Mouse (Mus musculus) gastrocnemius, postnatal 10 days (tissue): ENCODE measurements around the gene Mybpc1. TPM values are rescaled to one million over a fixed set of nuclear protein-coding genes. Genes with fewer than 3 reads are reported as not detected.
A peak's percentile ranks its signal among the peaks of the same experiment; 100 is the strongest.
"Not testable (repeated sequence)": the region's sequence is repeated elsewhere in the genome, so short reads cannot be mapped to it uniquely, and the experiment has no call there.

ENCODE experiments used
- DNase-seq: peaks from one replicate; pipeline ENCODE4 v3.0.0; 2021; ENCODE audit warnings: mixed read lengths
- total RNA-seq, 2 experiments: library from RNA; stranded (reverse); gene quantifications; 2 replicates each; pipeline ENCODE4 v1.2.3; 2021

The Mybpc1 gene
- total RNA-seq, 2 experiments from 2014 or later: 1,127 to 1,330 TPM

DNA sequence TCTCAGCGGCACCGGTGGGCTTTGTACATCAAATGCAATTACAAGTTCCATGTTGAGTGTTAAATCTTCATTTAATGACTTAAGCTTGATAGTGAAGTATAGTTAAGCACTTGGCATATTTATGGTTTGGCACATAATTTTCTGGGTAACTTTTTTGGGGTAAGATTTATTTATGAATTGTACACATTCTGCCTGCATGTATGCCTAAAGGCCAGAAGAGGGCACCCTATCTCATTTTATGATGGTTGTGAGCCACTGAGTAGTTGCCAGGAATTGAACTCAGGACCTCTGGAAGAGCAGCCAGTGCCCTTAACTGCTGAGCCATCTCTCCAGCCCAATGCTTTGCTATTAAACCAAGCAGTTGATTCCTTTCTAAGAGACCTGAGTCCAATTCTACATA is 52.2 kb downstream of the Mybpc1 start:
- DNase-seq: no peak

GRCm38 (mm10) chr10:88550225-88550624 is 54.7 kb downstream of the Mybpc1 start:
- DNase-seq: no peak

GRCm38 (mm10) chr10:88547635-88548034 is 57.3 kb downstream of the Mybpc1 start:
- DNase-seq: no peak

DNA sequence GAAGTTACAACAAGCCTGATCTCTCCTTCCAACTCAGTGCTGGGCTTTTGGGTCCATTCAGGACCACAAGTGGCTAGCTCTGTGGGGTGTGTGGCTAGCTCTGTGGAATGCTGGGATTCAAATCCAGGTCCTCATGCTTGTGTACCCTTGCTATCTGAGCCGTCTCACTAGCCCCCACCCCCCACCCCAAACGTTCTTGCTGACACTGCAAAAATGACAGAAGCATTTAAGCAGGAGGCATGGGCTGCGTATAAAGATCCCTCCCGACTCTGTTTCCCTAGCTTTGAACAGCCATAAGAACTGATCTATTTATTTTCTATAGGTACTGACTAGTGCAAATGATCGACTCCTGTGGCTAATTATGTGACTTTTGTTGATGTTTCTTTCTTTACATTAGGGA is 74.3 kb downstream of the Mybpc1 start:
- no peak for DNase-seq

DNA sequence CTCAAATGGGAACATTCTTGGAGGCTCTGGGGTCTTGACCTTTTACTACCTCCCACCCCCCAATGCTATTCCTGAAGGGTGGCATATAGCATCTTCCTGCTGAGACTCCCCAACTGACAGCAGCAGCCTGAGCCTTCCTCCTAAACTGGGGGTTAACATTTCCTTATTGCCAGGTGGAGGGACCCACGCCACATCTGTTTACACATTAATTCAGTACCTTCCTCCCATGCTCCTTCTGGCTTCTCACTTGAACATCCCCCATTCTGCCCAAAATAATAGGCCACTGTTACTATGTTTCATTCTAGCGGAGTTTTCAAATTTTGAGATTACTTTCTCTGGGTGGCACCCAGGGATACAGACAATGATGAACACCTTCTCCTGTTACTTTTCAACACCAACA is 80.9 kb downstream of the Mybpc1 start:
- no peak for DNase-seq

DNA sequence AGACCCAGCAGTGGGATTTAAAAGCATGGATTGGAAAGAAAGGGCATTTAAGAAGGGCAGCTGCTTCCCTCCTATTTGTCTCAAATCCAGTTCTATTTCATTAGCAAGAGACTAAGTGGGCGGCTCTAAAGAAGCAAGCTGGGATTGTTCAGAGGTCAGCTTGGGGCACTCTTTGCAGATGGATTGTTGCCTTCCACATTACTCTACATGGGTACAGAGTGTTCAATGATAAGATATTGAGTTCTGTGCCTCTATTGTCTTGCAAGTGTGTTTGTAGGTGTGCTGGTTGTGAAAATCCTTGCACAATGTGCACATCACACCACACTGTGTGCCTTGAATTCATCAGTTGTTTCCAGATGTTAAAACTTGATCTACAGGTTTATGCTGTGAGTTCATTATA is 81.7 kb downstream of the Mybpc1 start:
- no peak for DNase-seq

- DNase-seq: no peak
Measured at GRCm38 (mm10) chr10:88522795-88523194, 82.2 kb downstream of the Mybpc1 start.

- not testable (repeated sequence) for DNase-seq
Measured at GRCm38 (mm10) chr10:88515049-88515448, 89.9 kb downstream of the Mybpc1 start.

GRCm38 (mm10) chr10:88514495-88514894 is 90.5 kb downstream of the Mybpc1 start:
- peak; percentile 75 for DNase-seq

- no peak for DNase-seq
Measured at GRCm38 (mm10) chr10:88513574-88514135, 91.3 kb downstream of the Mybpc1 start.

DNA sequence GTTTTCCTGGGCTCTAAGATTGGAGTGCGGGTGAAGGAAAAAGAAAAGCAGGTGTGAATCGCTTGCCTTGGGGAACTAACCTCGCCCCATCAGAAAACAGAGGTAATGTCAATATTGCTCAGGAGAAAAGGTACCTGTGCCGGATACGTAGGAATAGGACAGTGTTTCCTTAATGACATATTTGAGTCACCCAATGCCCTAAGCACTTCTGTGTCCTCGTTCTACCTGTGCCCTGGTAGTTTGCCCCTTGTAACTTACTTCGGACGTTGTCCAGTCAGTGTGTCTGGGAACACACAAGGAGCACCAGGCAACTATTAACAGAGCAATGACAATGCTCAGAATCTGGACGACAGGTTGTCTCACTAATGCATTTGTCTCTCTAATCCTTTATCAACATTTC is 93.6 kb downstream of the Mybpc1 start:
- DNase-seq: no peak

DNA sequence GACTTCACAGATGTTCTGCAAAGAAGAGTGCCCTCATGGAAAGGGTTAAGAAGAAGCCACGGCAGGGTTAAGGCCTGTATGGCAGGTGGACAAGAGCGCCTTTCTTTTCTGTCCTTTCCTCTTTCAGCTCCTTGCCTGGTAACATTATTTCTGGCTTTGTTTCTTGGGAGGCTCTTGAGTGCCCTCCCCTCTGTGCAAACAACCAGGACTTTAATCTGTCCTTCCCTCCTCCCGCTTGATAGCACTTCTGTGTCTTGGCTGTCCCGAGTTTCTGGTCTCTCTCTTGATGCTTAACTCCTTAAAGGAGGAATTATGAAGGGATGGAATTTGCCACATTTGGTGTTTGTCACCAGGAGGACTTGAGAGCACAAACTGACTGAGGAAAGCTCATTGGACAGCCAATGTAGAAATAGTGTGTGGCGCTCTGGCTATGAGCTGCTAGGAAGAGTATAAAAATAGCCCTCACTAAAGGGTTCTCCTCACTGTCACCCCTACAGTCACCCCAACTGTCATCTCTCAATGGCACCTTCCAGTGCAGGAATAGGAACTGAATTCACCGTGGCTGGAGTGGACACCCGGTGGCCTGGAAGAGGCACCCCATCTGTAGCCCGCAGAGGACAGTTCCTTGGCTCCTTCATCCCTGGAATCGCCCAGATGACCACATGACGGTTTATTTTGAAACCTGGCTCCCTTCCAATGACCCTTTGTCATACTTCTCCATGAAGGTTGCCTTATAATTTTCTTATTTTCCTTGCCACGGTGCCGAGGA is 94.3 kb downstream of the Mybpc1 start:
- no peak for DNase-seq

DNA sequence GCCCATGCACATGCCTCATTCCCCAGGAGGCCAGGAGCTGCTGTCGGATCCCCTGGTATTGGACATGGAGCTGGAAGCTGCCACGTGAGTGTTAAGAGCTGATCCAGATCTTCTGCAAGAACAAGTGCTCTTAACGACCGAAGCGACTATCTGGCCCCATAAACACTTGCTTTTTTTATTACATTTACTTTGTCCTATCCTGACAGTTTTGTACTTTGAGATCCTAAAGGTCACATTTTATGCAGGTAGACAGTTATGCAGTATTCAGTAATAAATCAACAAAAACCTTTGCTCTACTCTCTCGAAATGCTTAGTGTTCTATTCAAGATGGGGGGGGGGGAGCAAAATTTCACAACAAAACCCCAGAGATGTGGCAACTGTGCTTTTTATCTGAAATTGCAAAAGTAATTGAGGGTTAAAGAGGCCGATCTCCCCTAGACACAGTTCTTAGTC is 97.2 kb downstream of the Mybpc1 start:
- DNase-seq: no peak

DNA sequence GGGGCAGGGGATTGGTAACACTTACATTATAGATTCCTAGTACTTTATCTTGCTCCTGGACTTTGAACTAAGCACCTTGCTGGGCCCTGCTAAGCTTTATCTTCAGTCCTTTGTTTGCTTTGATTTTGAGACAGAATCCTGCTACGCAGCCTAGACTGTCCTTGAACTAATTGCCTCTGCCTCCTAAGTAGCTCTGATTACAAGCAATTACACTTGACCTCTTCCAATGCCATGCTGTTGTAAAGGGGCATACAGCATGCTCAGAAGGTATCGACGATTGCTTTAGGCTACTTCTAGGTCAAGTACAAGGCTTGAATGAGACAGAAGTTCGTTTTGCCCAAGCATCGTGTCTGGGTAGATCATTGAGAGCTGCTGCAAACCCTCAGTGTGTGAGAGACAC is 99.7 kb downstream of the Mybpc1 start:
- DNase-seq: no peak

DNA sequence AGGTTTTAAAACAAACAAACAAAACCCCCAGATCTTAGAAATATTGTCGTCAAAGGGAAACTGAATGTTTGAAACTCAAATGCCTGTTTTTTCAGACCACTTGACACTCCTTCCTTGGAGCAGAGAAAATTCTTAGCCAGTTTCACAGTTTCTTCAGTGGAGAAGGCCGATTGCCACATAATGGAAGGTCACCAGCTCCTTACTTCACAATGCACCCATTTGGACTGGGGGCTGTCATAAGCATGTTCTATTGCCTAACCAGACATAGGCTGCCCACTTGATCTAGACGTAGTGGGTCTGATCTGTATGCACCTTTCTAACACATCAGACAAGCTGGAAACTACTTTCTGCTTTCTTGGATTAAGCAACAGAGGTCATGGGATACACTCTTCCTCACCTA is 100.5 kb downstream of the Mybpc1 start:
- no peak for DNase-seq

- DNase-seq: peak; percentile 95
Measured at GRCm38 (mm10) chr10:88503421-88504314, 101.3 kb downstream of the Mybpc1 start, which contains the start of gene Chpt1. TSS of gene Chpt1 (minus strand) at chr10:88504073.

- DNase-seq: no peak
Measured at GRCm38 (mm10) chr10:88502919-88503318, 102.0 kb downstream of the Mybpc1 start.

- no peak for DNase-seq
Measured at GRCm38 (mm10) chr10:88501886-88502765, 102.8 kb downstream of the Mybpc1 start.

- DNase-seq: no peak
Measured at GRCm38 (mm10) chr10:88501370-88501769, 103.6 kb downstream of the Mybpc1 start.

- no peak for DNase-seq
Measured at GRCm38 (mm10) chr10:88499993-88500392, 105.0 kb downstream of the Mybpc1 start.

- no peak for DNase-seq
Measured at GRCm38 (mm10) chr10:88496864-88497564, 107.9 kb downstream of the Mybpc1 start.
